Mouse (Mus musculus) stomach, postnatal 0 days (tissue): Measurements from ENCODE around the gene Ralgds. TPM values are rescaled to one million over a fixed set of nuclear protein-coding genes. Genes with fewer than 3 reads are reported as not detected.

Experiments used
- ATAC-seq: fragments of 200-750 bp; cut with Nextera tagmentation; 2 replicates; pipeline ENCODE4 v1.8.0; 2017; ENCODE audit not compliant: low FRiP score, low TSS enrichment
- DNase-seq: peaks from one replicate; pipeline ENCODE4 v3.0.0-alpha.2; 2016; ENCODE audit warnings: low spot score
- H3K27ac ChIP-seq: fragments of 300-500 bp; sonication (generic); replicated peaks from 2 replicates; pipeline ENCODE4 v1.5.1; 2014; ENCODE audit warnings: mild to moderate bottlenecking, control low read depth
- H3K27me3 ChIP-seq: fragments of 300-500 bp; sonication (generic); 2 replicates; pipeline ENCODE4 v1.6.1; 2014; ENCODE audit warnings: low read length; ENCODE audit not compliant: control insufficient read depth, insufficient read depth
- H3K36me3 ChIP-seq: fragments of 300-500 bp; sonication (generic); 2 replicates; pipeline ENCODE4 v1.6.1; 2014; ENCODE audit warnings: low read length, mixed read lengths; ENCODE audit not compliant: control insufficient read depth, insufficient read depth
- H3K4me1 ChIP-seq: fragments of 300-500 bp; sonication (generic); replicated peaks from 2 replicates; pipeline ENCODE4 v1.6.1; 2014; ENCODE audit warnings: antibody characterized with exemption; ENCODE audit not compliant: control insufficient read depth, insufficient read depth
- H3K4me2 ChIP-seq: fragments of 300-500 bp; sonication (generic); replicated peaks from 2 replicates; pipeline ENCODE4 v1.6.1; 2014; ENCODE audit warnings: low read depth, mild to moderate bottlenecking, control low read depth, moderate library complexity
- H3K4me3 ChIP-seq: fragments of 300-500 bp; sonication (generic); 2 replicates; pipeline ENCODE4 v1.5.1; 2014; ENCODE audit warnings: low read depth, low read length, control low read depth
- H3K9ac ChIP-seq: fragments of 300-500 bp; sonication (generic); 2 replicates; pipeline ENCODE4 v1.6.1; 2014; ENCODE audit warnings: mild to moderate bottlenecking, low read length, control low read depth, mixed read lengths
- H3K9me3 ChIP-seq: fragments of 300-500 bp; sonication (generic); 2 replicates; pipeline ENCODE4 v1.6.1; 2016; ENCODE audit warnings: low read length; ENCODE audit not compliant: control insufficient read depth
- CTCF ChIP-seq: IDR thresholded peaks from 2 replicates; pipeline ENCODE4 v1.5.1; 2016; ENCODE audit warnings: antibody characterized with exemption, low read depth, mild to moderate bottlenecking, moderate library complexity
- EP300 ChIP-seq: optimal IDR thresholded peaks from 2 replicates; pipeline ENCODE3; 2016; ENCODE audit warnings: antibody characterized with exemption
- WGBS: fragments of 180-500 bp; shearing (Covaris S2); extraction: QIAGEN DNeasy Blood & Tissue Kit; methylation state at CpG from one replicate; pipeline ENCODE4 v1.1.7; 2014; 5-methylcytosine and 5-hydroxymethylcytosine counted together
- polyA plus RNA-seq: library from polyadenylated mRNA; unstranded; fragments of >200 nt; fragmentation: Nextera tagmentation; extraction: Ambion mirVana; gene quantifications from 2 replicates; pipeline ENCODE4 v1.2.1, GENCODE M21; 2015

The Ralgds gene
- polyA plus RNA-seq, 1 experiment from 2014 or later = 23.9 TPM

DNA sequence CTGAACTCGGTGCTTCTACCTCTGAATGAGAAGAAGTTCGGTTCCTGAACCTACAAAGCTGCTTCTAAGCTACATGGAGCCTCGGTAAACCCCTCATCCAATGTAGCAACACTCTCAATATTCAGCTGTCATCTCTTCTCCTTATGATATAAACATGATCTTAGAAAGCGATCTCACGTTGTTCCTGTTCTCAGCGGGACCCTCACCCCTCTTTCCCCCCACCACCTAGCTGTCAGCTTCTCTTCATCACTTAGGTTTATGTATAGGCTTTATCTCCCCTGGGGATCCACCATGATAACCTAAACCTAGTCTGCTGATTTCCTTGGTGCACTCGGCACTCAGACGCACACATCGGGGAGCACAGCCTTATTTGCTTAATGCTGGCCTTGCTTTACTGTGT is 70.7 kb downstream of the Ralgds start, which contains the start of gene Gtf3c5:
Gene Gtf3c5, minus strand, starts transcription at position 101 of the 400 bp plus-strand sequence.
- peak within 1 kb of the TSS; percentile 54 for H3K4me2 ChIP-seq
- 68% methylated on average over 9 of the region's 9 CpGs for WGBS
- DNase-seq (no peak), ATAC-seq (no peak)
- peak within 1 kb of the TSS; percentile 74 for H3K9ac ChIP-seq
- H3K4me3 ChIP-seq = peak within 1 kb of the TSS; percentile 69
- H3K27me3 ChIP-seq = no peaks in the 10 kb centered on the region
- H3K36me3 ChIP-seq = peaks cover 6% of the 10 kb centered on the region; the same call in 1 of the 2 replicates
- no peaks in the 10 kb centered on the region for H3K9me3 ChIP-seq
- no peaks in the 10 kb centered on the region for H3K4me1 ChIP-seq
- H3K27ac ChIP-seq = peak within 1 kb of the TSS; percentile 89
- no peak for TF ChIP-seq EP300

DNA sequence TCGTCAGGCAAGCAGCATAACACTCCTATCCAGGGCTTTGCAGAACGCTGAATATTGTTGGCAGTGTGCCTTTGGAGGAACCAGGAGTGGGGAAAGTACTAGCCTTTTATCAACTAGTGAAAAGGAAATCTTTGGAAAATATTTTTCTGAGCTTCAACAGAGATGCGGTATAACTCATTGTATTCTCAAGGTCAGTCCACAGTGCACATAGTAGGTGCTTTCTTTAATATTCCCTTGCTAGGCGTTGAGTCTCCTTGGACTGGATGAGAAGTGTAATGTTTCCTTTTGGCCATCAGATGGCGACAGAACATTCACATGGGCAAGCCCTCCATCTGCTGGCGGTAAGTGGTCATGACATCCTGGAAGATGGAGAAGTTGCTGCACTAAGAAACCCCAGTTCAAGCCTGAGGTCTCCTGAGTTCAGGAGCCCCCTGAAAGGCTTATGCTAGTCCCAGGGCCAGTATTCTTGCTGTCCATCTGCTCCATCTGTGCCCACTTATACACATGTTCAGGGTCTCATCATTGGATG is 72.2 kb downstream of the Ralgds start:
- no peak overlapping the region for H3K4me2 ChIP-seq
- H3K27me3 ChIP-seq = no peaks in the 10 kb centered on the region
- H3K9me3 ChIP-seq = no peaks in the 10 kb centered on the region
- DNase-seq (peak; percentile 74), ATAC-seq (no peak)
- H3K36me3 ChIP-seq = no peaks in the 10 kb centered on the region
- H3K27ac ChIP-seq = no peak overlapping the region
- 14% methylated on average over 6 of the region's 6 CpGs for WGBS
- no peak overlapping the region for H3K4me3 ChIP-seq
- no peaks in the 10 kb centered on the region for H3K4me1 ChIP-seq
- TF ChIP-seq EP300 (no peak), CTCF (peak; percentile 100)
- H3K9ac ChIP-seq = no peak overlapping the region

DNA sequence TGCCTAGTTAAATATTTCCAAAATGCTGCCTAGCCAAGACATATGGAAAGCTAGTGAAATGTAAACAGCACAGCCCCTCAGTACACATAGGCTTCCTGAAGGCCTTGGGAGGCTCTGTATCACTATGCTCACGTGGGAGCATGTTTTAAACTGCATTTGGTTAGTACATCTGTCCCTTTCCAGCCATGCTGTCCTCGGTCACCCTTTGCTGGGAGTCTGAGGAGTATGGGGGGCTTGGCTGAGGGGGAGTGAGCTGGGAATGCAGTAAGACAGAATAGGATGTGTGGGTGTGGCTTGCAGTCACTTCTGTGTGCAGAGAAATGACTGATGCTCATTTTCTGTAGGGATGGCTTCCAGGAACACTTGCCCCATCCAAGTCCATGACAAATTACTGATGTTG is 72.8 kb downstream of the Ralgds start:
- Histone ChIP-seq H3K27me3 (no peaks in the 10 kb centered on the region), H3K4me2 (no peak overlapping the region), H3K4me3 (no peak overlapping the region), H3K27ac (no peak overlapping the region), H3K4me1 (no peaks in the 10 kb centered on the region), H3K9me3 (no peaks in the 10 kb centered on the region), H3K36me3 (no peaks in the 10 kb centered on the region), H3K9ac (no peak overlapping the region)
- no peak for ATAC-seq
- no peak for DNase-seq
- 32% methylated on average over 2 of the region's 2 CpGs for WGBS
- TF ChIP-seq EP300 (no peak), CTCF (no peak)

DNA sequence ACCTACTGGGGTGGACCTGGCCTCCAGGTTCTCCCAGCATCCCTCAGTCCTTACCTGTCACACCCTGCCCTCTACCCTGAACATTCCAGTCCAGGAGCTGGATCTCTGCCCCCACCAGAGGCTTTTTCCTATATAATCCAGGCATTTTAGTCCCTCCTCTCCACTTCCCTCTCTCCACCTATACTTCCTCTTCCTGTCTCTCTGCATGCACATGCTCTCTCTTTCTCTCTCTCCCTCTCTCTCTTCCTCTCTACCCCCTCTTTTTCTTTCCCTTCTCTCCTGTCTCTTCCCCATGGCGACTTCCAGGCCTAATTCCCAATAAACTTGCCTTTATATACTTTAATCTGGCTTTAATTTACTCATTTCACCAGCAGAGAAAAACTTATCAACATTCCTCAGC is 75.6 kb downstream of the Ralgds start:
- Histone ChIP-seq H3K4me2 (no peak overlapping the region), H3K4me3 (no peak overlapping the region), H3K27ac (no peak overlapping the region), H3K27me3 (no peaks in the 10 kb centered on the region), H3K9ac (no peak overlapping the region), H3K9me3 (no peaks in the 10 kb centered on the region), H3K4me1 (no peaks in the 10 kb centered on the region), H3K36me3 (no peaks in the 10 kb centered on the region)
- TF ChIP-seq CTCF (no peak), EP300 (no peak)
- whole genome bisulfite sequencing = 33% methylated on average over 1 of the region's 1 CpGs
- DNase-seq (no peak), ATAC-seq (no peak)

DNA sequence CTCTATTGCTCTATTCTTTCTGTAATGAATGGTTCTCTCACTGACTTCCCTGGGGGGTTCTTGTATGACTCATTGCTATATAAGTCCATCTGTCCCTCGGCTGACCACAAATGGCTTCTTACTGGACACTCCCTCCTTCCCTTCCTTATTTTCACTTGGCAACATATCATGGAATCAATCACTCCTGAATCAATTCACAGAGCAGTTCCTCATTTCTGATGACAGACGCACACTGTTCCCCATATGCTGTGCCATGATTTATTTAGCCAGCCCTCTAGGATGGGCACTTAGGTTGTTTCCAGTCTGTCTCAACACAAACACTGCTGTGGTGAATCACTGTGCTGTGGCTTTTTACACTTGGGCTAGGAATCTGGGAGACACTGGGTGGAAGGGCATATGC is 78.6 kb downstream of the Ralgds start:
- WGBS = 66% methylated on average over 2 of the region's 2 CpGs
- Histone ChIP-seq H3K9me3 (no peaks in the 10 kb centered on the region), H3K36me3 (no peaks in the 10 kb centered on the region), H3K27ac (no peak overlapping the region), H3K27me3 (no peaks in the 10 kb centered on the region), H3K9ac (no peak overlapping the region), H3K4me1 (no peaks in the 10 kb centered on the region), H3K4me3 (no peak overlapping the region), H3K4me2 (no peak overlapping the region)
- ATAC-seq = peak; percentile 48
- DNase-seq = no peak
- no peak for TF ChIP-seq EP300
- TF ChIP-seq CTCF = no peak

DNA sequence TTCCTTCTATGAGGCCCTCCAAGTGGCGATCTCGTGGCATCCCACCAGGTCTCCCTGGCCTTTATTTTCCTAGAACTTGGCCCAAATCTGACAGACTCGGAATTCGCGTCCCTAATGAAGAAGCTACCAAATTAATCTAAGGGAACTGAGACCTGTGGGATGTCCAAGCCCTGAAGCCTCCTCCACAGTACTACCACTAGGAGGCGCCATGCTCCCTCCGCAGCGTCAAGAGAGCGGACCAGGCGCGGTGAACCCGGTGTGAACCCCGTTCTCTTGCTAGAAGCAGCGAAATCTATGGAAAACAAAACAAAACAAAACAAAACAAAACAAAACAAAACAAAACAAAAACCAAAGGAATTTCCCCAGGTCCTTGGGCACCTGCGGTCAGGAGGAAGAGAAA is 79.9 kb downstream of the Ralgds start:
- TF ChIP-seq EP300 (no peak), CTCF (peak; percentile 92)
- Histone ChIP-seq H3K27me3 (no peaks in the 10 kb centered on the region), H3K4me1 (no peaks in the 10 kb centered on the region), H3K36me3 (no peaks in the 10 kb centered on the region), H3K27ac (no peak overlapping the region), H3K4me2 (no peak overlapping the region), H3K9ac (no peak overlapping the region), H3K4me3 (no peak overlapping the region), H3K9me3 (no peaks in the 10 kb centered on the region)
- DNase-seq (peak; percentile 72), ATAC-seq (0 out of 2 replicates have a peak, but pooled peaks have one; percentile 68)
- 12% methylated on average over 15 of the region's 15 CpGs for WGBS
